Mouse (Mus musculus): ENCODE data around the gene Emc8.

Gene Emc8

DNA sequence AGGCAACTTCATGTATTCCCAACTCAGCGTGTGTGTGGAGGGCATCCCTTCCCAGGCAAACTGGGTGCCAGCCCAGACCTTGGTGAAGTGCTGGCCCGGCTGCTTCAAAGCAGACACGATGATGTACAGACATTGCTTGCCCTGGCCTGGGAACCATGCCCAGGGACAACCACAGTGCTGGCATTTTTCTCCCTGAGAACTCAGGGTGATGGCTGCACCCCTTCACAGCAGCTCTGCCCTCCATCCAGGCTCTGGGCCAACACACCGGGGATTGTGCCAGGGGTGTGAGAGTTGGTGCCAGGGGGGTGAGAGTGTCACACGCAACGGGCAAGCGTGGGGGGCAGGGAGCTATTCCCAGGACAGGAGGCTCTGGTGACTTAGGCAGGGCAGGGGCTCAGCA is 23.7 kb downstream of the Emc8 start:
- in situ Hi-C loops (cut with MboI, MseI), result no loop called here

DNA sequence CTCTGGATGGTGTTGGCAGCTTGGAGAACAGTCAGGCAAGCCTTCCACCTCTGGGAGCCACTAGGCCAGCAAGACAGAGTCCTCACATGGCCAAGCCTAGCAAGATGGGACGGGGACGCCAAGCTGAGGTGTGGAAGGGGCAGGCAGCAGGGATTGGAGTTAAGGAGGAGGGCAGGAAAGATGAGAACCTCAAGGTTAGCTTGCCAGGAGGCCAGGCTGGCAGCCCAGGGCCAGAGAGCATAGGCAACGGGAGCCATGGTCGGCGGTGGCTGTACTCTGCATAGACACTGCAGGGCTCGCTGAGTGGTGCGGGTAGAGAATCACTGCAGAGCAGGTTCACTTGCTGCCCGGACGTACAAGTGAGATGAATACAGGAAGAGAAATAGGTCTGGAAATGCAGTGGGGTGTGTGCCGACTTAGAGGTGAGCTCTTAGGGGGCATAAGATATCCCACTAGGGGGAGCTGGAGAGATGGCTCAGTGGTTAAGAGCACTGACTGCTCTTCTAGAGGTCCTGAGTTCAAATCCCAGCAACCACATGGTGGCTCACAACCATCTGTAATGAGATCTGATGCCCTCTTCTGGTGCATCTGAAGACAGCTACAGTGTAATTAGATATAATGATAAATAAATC is 26.2 kb downstream of the Emc8 start:
- in situ Hi-C loops (cut with MboI, MseI), result no loop called here

DNA sequence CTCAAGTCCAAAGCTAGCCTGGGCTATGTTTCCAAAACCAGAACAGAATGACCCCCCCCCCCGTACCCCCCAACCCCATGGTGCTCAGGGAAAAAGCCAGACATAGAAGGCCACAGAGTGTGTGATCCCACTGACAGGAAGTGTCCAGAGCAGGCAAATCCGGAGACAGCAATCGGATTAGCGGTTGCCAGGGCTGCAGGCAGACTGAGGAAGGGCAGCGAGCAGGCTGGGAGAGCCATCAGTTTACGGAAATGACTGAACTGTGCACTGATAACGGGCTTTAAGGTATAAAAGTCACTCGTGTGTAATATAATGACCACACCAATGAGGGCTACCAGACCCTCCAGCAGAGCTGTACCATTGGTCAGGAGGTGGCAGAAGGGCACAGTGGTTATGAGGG is 27.1 kb downstream of the Emc8 start:
- in situ Hi-C loops (cut with MboI, MseI), result no loop called here

DNA sequence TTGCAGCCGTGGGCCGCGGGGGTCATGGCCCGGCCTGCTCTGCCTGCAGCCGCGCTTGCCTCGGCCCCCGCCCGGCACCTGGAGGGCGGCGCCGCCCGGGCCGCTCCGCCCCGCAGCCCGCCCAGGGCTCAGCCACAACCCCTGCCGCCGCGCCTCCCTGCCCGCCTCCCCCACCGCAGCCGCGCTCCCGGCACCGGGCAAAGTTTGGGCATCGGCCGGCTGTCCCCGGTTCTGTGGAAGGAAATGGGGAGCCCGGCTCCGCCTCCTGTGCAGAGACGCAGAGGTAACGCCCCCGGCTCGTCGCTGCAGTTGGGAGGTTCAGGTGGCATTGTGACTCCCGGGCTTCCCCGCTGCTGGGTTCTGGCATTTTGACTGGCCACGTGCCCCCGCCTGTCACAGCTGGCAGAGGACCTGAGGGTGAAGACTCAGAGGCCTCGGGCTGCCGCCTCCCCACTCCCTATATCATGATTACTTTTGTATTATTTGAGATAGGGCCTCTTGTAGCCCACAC is 34.0 kb downstream of the Emc8 start:
- in situ Hi-C loops (cut with MboI, MseI), result no loop called here

DNA sequence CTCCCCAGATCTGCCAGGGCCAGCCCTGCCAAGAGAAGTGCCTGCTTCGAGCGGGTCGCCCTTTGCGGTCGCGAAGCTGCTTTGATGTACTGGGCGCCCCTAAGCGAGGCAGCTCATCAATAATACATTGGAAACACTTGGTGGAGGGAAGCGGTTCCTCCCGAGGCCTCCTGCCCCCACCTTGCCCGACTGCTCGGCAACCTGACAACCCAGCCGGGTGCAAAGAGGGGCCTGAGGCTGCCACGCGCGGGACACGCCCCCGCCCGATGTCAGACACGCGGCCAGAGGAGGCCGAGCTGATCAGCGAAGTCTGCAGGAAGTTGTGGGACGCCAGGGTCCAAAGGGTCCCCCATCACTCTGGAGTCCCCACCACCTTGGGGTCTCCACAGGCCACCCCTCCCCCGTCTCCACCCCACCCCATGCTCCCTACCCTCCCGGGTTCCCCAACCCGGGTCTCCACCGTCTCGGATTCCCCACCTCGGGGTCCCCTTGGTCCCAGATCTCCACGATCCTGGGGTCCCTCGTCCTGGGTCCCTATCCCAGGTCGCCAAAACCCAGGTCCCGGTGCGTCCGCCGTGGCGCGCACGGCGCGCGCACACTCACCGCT is 34.6 kb downstream of the Emc8 start:
- in situ Hi-C loops (cut with MboI, MseI), result no loop called here

DNA sequence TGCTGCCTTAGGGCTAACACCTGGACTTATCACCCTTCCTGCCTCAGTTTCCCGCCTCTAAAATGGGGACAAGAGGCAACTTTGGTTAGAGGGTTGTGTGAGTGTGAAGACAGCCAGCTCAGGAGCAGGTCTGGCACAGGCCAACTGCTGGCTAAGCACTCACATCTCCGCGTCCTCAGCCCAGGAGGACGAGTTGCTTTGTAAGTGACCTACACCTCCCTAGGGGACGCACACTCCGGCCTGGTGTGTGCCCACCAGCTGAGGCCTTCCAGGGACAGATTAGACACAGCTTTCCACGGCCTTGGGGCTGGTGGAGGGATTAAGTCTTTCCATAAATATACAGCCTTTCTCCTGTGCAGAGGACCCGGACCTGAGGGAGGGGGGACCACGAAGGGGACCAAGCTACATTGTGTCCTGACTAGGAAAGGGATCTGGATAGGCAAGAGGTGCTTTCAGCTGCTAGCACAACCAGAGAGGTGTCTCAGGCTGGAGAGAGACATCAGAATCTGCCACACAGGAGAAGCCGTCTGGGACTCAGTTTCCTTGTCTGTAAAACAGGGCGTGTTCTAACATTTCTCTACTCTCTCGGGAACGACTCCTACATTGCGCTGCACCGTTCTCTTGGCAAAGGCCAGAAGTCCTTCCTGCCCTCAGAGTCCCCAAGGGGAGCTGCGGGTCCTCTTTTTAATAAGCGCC is 35.3 kb downstream of the Emc8 start:
- in situ Hi-C loops (cut with MboI, MseI), result no loop called here

GRCm38 (mm10) chr8:120631441-120632375 is 36.7 kb downstream of the Emc8 start:
- in situ Hi-C loops (cut with MboI, MseI), result no loop called here

DNA sequence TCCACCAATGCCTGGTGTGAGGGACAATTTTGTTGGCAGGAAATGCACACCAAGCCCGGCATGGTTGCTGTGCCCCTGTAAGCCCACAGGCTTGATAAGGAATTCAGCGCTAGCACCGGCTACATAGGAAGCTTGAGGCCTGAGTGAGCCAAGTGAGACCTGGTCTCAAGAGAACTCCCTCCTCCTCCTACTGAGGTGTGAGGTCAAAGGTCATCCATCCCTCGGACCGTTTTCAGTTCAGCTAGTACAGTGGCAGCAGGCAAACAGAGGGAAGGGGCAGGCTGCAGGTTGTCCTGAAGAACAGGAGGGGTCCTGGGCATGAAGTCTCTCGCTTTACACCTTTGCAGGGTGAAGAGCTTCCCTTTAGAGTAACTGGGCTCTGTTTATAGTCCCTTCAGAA is 37.5 kb downstream of the Emc8 start:
- in situ Hi-C loops (cut with MboI, MseI), result no loop called here

GRCm38 (mm10) chr8:120630031-120630430 is 38.3 kb downstream of the Emc8 start:
- in situ Hi-C loops (cut with MboI, MseI), result no loop called here

- in situ Hi-C loops (cut with MboI, MseI), result no loop called here
Observed at GRCm38 (mm10) chr8:120627298-120627697, 41.1 kb downstream of the Emc8 start.

DNA sequence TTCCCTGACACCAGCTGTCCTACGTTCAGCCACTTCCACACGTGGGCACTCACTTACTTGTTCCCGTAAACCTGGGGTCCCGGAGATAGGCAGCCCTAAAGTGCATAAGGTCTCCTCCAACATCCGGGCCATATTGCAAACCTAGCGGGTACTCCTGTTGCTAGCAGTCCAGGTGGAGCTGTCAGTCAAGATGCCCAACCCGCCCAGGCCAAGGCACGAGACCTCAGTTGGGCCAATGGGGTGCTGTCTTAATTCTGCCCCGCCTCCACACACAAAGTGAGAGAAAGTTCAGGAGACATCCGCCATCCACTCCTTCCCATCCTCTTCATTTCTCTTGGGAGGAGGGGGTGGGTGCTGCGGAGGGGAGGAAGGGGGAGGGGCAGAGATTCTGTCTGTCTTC is 41.9 kb downstream of the Emc8 start:
- in situ Hi-C loops (cut with MboI, MseI), result no loop called here

DNA sequence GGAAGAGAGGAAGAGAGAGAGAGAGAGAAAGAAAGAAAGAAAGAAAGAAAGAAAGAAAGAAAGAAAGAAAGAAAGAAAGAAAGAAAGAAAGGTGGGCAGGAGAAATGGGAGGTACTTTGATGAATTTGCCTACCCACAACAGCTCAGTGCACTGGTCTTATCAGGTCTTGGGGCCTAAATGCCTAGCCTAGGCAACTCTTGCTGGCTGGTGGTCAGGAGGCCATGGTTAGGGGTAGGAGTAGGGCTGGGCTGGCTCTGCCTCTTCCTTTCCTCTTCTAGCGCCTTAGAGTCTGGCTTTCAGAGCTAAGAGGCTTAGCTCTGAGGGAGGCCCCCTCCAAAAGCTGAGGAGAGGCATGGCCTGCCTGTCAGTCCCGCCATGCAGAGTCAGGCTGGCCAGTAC is 44.8 kb downstream of the Emc8 start:
- in situ Hi-C loops (cut with MboI, MseI), result no loop called here

DNA sequence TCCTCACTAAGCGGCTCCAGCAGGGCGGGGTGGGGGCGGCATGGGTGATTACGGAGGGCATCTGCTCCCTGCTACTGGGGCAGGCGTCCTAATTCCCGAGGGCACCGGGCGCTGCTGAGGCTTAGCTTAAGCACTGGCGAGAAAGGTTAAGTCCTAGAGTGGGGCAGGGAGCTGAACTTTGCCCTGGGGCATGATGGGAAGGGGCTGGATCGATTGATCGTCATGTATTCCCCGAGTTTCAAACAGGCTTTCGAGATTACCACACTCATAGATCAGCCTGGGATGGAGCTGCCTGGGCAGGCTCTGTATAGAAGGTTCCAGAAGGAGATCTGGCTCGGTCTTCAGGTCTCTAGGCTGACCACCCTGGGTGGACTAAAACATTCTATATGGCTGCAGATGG is 46.2 kb downstream of the Emc8 start:
- in situ Hi-C loops (cut with MboI, MseI), result no loop called here

GRCm38 (mm10) chr8:120620441-120620840 is 47.9 kb downstream of the Emc8 start:
- in situ Hi-C loops (cut with MboI, MseI), result no loop called here

GRCm38 (mm10) chr8:120619235-120620180 is 48.9 kb downstream of the Emc8 start:
- in situ Hi-C loops (cut with MboI, MseI), result no loop called here

DNA sequence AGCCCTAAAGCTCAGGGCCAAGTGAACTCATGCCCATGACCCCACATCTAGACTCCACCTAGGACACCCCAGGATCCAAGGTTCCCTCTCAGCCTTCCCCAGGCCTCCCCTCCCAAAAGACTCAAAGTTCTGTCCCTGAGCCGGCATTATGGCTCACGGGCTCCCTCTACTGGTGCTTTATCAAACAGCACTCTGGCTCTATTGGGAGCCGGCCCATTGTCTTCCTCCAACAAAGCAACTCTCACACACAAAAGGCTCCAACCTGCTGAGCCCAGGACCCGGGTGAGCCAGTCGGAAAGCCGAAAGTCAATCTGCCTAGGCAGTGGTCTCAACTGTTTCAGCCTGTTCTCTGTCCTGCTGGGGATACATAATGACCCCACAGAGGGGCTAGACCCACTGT is 50.3 kb downstream of the Emc8 start:
- in situ Hi-C loops (cut with MboI, MseI), result no loop called here

- in situ Hi-C loops (cut with MboI, MseI), result no loop called here
Observed at GRCm38 (mm10) chr8:120616663-120617626, 51.4 kb downstream of the Emc8 start.

DNA sequence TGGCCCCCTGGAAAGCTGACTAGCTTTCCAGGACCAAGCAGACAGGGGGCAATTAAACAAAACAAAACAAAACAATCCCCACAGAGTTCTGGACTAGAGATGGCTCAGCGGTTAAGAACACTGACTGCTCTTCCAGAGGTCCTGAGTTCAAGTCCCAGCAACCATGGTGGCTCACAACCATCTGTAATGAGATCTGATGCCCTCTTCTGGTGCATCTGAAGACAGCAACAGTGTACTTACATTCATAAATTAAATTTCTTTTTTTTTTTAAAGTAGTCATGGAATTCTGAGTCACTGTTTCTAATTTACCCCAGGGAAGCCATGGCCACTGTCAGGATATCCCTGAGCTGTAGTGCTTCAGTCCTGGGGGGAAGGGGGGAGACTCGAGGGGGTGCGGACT is 53.9 kb downstream of the Emc8 start:
- in situ Hi-C loops (cut with MboI, MseI), result no loop called here

DNA sequence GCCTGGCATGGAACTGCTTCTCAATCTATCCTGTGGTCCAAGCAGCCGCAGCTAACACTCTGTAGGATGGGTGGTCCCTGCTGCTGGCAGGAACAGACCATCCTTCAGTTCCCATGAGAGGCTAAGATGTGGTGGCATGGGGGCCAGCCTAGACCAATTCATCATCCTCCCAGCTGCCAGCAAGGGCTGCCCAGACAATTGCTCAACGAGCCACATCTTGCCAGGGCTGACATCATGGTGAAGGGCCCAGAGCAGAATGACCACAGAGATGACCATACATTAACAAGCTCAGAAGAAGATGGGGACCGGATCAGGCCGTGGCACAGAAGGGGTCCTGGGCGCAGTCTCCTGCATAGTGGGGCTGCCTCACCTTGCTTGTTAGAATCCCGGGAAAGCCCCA is 57.5 kb downstream of the Emc8 start:
- in situ Hi-C loops (cut with MboI, MseI), result no loop called here

DNA sequence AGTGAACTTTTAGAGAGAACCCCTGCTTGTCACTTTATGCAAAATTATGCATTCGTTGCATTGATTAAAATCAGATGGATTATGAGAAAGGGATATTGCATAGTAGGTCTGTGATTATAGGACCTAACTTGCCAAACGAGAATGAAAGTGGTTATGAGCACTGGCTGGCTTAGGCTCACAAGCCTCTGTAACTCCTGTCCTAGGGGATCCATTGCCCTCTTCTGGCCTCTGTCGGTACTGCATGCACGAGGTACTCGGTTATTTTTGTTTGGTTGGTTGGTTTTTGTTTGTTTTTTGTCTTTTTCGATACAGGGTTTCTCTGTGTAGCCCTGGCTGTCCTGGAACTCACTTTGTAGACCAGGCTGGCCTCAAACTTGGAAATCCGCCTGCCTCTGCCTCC is 60.5 kb downstream of the Emc8 start:
- in situ Hi-C loops (cut with MboI, MseI), result no loop called here
